Mouse (Mus musculus) embryonic facial prominence, embryonic 14.5 days (tissue): ENCODE results near the gene Cflar. TPM values are rescaled to one million over a fixed set of nuclear protein-coding genes. Genes with fewer than 3 reads are reported as not detected.

Experiments
- ATAC-seq: fragments of 200-750 bp; cut with Nextera tagmentation; 2 replicates; pipeline ENCODE4 v1.8.0; 2017; ENCODE audit warnings: low read depth, moderate number of reproducible peaks, moderate TSS enrichment
- DNase-seq: peaks from one replicate; pipeline ENCODE4 v3.0.0-alpha.2; 2015; ENCODE audit warnings: low spot score
- H3K27ac ChIP-seq: fragments of 300-500 bp; sonication (generic); replicated peaks from 2 replicates; pipeline ENCODE4 v1.5.1; 2014; ENCODE audit warnings: low read depth, mild to moderate bottlenecking, low read length, moderate library complexity
- H3K27me3 ChIP-seq: fragments of 300-500 bp; sonication (generic); replicated peaks from 2 replicates; pipeline ENCODE4 v1.6.1; 2014; ENCODE audit warnings: low read length; ENCODE audit not compliant: control insufficient read depth, insufficient read depth
- H3K36me3 ChIP-seq: fragments of 300-500 bp; sonication (generic); 2 replicates; pipeline ENCODE4 v1.6.1; 2014; ENCODE audit warnings: low read length, mixed read lengths; ENCODE audit not compliant: control insufficient read depth, insufficient read depth
- H3K4me1 ChIP-seq: fragments of 300-500 bp; sonication (generic); 2 replicates; pipeline ENCODE4 v1.6.1; 2014; ENCODE audit warnings: antibody characterized with exemption, low read length; ENCODE audit not compliant: control insufficient read depth, insufficient read depth
- H3K4me2 ChIP-seq: fragments of 300-500 bp; sonication (generic); 2 replicates; pipeline ENCODE4 v1.6.1; 2014; ENCODE audit warnings: low read depth, mild to moderate bottlenecking, low read length, moderate library complexity, mixed read lengths
- H3K4me3 ChIP-seq: fragments of 300-500 bp; sonication (generic); 2 replicates; pipeline ENCODE4 v1.5.1; 2014; ENCODE audit warnings: low read depth, mild to moderate bottlenecking, low read length
- H3K9ac ChIP-seq: fragments of 300-500 bp; sonication (generic); 2 replicates; pipeline ENCODE4 v1.6.1; 2014; ENCODE audit warnings: low read depth, mild to moderate bottlenecking, low read length, moderate library complexity, mixed read lengths
- H3K9me3 ChIP-seq: fragments of 300-500 bp; sonication (generic); 2 replicates; pipeline ENCODE4 v1.6.1; 2016; ENCODE audit warnings: low read length; ENCODE audit not compliant: control insufficient read depth
- WGBS: fragments of 180-500 bp; shearing (Covaris S2); extraction: QIAGEN DNeasy Blood & Tissue Kit; methylation state at CpG from one replicate; pipeline ENCODE4 v1.1.7; 2014; 5-methylcytosine and 5-hydroxymethylcytosine counted together
- polyA plus RNA-seq: library from polyadenylated mRNA; unstranded; fragments of >200 nt; fragmentation: Nextera tagmentation; extraction: Ambion mirVana; gene quantifications from 2 replicates; pipeline ENCODE4 v1.2.1, GENCODE M21; 2014

The Cflar gene
- polyA plus RNA-seq, 1 experiment from 2014 or later: 32.4 TPM

DNA sequence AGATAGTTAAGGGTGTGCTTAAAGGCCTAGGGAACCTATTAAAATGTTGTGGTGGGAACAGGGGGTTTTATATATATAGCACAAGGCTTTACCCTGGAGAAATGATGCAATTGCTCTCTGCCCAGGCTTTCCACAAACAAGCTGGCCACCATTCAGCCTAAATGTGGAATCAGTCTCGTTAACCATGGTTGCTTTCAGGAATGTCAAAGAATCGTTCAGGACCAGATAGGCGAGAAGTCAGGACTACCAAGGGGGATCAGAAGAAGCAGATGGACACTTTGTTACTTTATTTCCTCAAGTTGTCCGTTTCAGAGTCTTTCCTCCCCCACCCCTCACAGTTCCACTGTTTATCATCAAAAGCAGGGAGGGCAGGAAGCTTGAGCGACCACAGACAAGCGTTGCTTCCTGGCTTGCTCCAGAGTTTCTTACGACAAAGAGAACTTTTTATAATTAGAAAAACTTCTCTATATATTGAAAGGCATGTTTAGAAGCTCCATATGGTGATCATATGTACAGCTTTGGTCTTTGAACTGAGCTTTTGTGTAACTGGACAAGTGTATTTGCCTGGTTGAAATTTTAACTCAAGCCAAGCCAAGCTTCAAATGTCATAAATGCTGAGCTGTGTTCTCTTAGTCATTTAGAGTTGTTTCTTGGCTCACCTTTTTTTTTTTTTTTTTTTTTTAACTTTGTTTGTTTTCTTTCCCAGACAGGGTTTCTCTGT is 5.0 kb downstream of the Cflar start:
- H3K4me3 ChIP-seq: no peak overlapping the region
- H3K9ac ChIP-seq: no peak overlapping the region
- no peaks in the 10 kb centered on the region for H3K9me3 ChIP-seq
- H3K4me2 ChIP-seq: peak overlapping the region; percentile 30
- no peaks in the 10 kb centered on the region for H3K27me3 ChIP-seq
- H3K27ac ChIP-seq: peak overlapping the region; percentile 56
- 44% methylated on average over 7 of the region's 7 CpGs for WGBS
- DNase-seq (peak; percentile 40), ATAC-seq (no peak)
- H3K4me1 ChIP-seq: peaks cover 10% of the 10 kb centered on the region
- H3K36me3 ChIP-seq: peaks cover 35% of the 10 kb centered on the region

DNA sequence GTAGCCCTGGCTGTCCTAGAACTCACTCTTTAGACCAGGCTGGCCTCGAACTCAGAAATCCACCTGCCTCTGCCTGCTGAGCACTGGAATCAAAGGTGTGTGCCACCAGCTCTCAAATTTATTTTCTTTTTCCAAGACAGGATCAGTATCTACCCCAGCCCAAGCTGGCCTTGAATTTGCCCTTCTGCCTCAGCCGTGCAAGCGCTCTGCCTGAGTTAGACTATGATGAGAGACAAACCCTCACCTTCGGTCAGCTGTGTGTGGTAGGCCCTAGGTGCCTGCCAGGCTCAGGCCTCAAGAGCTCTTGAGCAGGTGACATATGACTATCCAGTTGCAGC is 5.5 kb downstream of the Cflar start:
- WGBS: 93% methylated on average over 4 of the region's 4 CpGs
- Histone ChIP-seq H3K27me3 (no peaks in the 10 kb centered on the region), H3K27ac (no peak overlapping the region), H3K36me3 (peaks cover 35% of the 10 kb centered on the region), H3K4me2 (no peak overlapping the region), H3K9ac (no peak overlapping the region), H3K4me1 (peaks cover 10% of the 10 kb centered on the region), H3K9me3 (no peaks in the 10 kb centered on the region), H3K4me3 (no peak overlapping the region)
- no peak for ATAC-seq
- DNase-seq: no peak

DNA sequence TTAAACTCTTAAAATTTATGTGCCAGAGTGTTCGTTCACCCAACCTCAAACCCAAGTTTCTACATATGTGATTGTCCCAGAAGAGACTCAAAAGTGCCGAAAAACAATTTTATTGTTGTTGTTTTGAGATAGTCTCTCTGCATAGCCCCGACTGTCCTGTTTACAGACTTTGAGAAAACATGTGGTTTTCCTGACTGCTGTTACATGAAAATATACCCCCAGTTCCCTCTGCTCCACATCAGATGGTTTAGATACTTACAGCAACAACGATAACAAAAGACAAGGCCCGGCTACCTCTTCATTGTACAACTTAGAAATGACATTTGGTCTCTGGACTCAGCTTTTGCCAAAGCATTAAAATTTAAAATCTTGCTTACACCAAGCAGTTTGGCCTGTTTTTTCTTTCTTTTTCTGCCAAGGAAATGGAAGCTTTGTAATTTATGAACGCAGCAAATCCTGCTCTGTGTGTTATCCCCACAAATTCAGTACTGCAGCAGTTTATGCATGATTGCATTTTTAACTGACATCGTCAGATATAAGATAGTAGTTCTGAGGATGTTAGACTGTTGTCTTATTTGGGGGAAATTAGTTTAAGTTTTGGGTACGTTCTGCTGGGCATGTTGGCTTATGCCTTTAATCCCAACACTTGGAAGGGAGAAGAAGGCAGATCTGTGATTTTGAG is 6.4 kb downstream of the Cflar start:
- DNase-seq (no peak), ATAC-seq (no peak)
- Histone ChIP-seq H3K9ac (no peak overlapping the region), H3K27ac (no peak overlapping the region), H3K36me3 (peaks cover 35% of the 10 kb centered on the region), H3K4me2 (no peak overlapping the region), H3K27me3 (no peaks in the 10 kb centered on the region), H3K4me3 (no peak overlapping the region), H3K9me3 (no peaks in the 10 kb centered on the region), H3K4me1 (peaks cover 10% of the 10 kb centered on the region)
- 88% methylated on average over 8 of the region's 8 CpGs for WGBS

DNA sequence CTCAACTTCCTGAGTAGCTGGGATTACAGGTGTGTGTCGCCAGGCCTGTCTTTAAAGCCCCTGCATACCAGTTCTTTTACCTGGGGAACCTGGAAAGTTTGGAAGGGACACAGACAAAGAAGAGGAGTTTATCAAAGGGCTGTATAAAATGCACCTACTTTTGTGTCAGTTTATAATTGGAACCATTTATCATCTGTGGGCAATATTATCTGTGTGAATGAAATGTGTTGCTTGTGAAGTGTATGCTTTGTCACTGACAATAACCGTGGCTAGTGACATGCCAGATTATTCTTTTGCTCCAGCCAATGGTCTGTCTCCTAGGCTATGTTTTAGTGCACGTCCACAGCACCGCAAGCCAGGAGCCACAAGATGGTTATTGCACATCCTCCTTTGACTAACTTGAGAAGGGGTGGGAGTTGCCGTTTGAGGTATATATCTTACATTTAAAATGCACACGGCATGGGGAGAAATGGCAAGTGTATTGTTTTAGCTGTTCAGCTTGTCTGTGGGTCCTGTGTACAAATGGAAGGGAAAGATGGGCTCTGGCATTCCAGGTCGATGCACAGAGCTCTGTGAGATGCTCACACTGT is 8.1 kb downstream of the Cflar start:
- H3K27me3 ChIP-seq: no peaks in the 10 kb centered on the region
- no peak overlapping the region for H3K9ac ChIP-seq
- peaks cover 35% of the 10 kb centered on the region for H3K36me3 ChIP-seq
- no peak for DNase-seq
- H3K9me3 ChIP-seq: no peaks in the 10 kb centered on the region
- H3K4me2 ChIP-seq: no peak overlapping the region
- no peak overlapping the region for H3K27ac ChIP-seq
- H3K4me3 ChIP-seq: no peak overlapping the region
- peaks cover 11% of the 10 kb centered on the region for H3K4me1 ChIP-seq
- ATAC-seq: no peak
- 88% methylated on average over 7 of the region's 7 CpGs for WGBS

DNA sequence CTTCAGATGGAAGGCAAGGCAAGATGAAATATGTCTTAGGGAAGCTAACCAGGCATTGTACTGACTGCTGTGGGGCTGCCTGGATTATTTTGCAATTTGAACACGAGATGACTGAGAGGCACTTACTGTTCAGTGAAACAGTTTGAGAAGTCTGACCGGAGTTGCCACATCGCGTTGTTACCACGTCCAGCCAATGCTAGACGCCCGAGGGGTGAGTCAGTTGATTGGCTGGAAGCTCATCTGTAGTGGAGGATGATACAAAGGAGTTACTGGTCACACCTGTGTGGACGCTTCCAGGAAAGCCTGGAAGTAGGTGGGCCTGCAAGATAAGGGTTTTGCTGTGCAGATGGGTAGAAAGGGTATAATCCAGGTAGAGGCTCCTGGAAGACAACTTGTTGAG is 8.8 kb downstream of the Cflar start:
- Histone ChIP-seq H3K9me3 (no peaks in the 10 kb centered on the region), H3K4me2 (no peak overlapping the region), H3K4me3 (no peak overlapping the region), H3K36me3 (peaks cover 33% of the 10 kb centered on the region), H3K4me1 (peaks cover 8% of the 10 kb centered on the region), H3K27me3 (no peaks in the 10 kb centered on the region), H3K27ac (no peak overlapping the region), H3K9ac (no peak overlapping the region)
- no peak for ATAC-seq
- 86% methylated on average over 8 of the region's 8 CpGs for WGBS
- no peak for DNase-seq

DNA sequence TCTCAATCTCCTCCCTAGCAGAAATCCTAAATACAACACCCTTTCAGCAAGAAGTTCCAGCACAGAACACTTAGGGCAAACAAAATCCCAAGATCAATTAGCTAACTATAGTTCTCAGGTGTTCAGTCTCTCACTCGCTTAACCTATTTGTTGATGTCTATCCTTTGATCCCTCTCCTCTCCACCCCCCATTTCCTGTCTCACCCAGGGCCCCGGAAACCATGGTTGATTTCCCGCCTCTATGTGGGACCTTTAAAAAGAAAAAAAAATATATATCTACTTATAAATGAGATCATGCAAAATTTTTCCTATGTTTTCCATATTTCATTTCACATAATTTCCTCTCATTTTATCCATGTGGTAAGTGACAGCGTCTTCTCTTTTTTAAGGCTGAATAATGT is 9.7 kb downstream of the Cflar start:
- 0 out of 2 replicates have a peak, but pooled peaks cover 4% of the 10 kb centered on the region for H3K4me1 ChIP-seq
- ATAC-seq: no peak
- H3K4me2 ChIP-seq: no peak overlapping the region
- WGBS: 75% methylated on average over 4 of the region's 4 CpGs
- no peak for DNase-seq
- peaks cover 24% of the 10 kb centered on the region for H3K36me3 ChIP-seq
- H3K9me3 ChIP-seq: no peaks in the 10 kb centered on the region
- no peak overlapping the region for H3K4me3 ChIP-seq
- H3K9ac ChIP-seq: no peak overlapping the region
- H3K27ac ChIP-seq: no peak overlapping the region
- no peaks in the 10 kb centered on the region for H3K27me3 ChIP-seq

DNA sequence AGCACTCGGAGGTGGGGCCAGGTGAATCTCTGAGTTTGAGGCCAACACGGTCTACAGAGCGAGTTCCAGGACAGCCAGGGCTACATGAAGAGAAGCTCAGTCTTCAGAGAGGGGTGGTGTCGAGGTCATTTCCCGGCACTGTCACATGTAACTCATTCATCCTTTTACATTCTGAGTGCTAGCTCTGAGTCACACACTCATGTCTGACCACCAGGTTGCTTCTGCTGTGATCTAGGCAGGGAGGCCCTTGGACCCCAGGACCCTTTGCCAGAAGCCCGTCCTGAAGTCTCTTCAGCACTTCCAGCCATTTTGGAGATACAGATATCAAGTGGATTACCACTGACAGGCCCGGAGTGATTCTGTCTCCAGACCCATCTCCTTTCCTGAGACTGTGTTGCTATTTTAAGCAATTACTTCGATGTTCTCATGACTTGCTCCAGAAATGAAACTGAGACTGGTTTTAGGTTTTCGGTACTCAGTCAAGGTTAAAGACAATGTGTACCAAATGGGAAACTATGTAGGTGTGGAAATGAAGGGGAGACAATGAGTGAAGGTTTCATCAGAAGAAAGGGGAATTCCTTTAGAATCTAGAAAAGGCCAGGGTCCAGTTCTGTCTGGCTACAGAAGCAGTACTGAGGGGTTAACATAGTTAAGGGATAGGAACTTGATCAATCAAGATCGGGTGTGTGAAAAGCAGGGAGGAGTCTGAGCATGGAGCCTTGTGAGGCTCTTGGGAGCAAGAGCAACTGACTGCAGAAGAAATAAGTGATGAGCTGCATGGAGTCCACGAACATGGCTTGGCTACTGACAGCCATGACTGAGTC is 11.0 kb downstream of the Cflar start:
- no peak overlapping the region for H3K27ac ChIP-seq
- H3K4me3 ChIP-seq: no peak overlapping the region
- 87% methylated on average over 11 of the region's 11 CpGs for WGBS
- DNase-seq (no peak), ATAC-seq (no peak)
- 0 out of 2 replicates have a peak, but pooled peaks cover 4% of the 10 kb centered on the region for H3K4me1 ChIP-seq
- no peaks in the 10 kb centered on the region for H3K27me3 ChIP-seq
- peaks cover 23% of the 10 kb centered on the region for H3K36me3 ChIP-seq
- H3K9ac ChIP-seq: no peak overlapping the region
- no peak overlapping the region for H3K4me2 ChIP-seq
- no peaks in the 10 kb centered on the region for H3K9me3 ChIP-seq

DNA sequence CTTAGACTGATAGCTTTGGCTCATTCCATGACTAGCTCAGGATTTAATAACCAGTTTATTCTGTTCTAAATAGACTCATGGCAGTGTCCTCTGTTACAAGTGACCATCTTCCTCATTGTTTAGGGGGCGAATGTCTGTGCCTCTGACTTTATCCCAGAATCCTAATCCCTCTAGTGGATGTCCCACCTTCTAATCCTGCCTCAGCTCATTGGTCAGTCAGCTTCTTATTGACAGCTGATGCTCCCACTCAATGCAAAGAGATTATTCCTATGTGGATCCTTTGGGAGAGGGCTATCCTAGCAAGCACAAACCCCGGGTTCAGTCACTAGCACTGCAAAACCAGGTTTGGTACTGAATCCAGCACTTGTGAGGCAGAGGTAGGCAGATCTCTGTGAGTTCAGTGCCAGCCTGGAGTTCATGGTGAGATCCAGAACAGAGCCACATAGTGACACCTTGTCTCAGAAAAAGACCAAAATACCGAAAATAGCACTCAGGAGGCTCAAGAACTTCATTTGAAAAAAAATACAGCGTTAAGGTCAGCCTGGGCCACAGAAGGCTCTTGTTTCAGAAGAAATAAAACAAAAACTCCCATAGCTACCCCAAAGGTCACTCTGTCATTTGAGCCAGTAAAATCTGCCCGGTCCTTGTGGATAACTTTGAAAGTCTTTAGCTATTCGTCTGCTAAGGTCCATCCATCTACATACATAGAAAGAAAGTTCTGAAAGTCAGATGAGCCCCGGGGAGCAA is 11.9 kb downstream of the Cflar start:
- Histone ChIP-seq H3K4me1 (0 out of 2 replicates have a peak, but pooled peaks cover 4% of the 10 kb centered on the region), H3K4me3 (no peak overlapping the region), H3K9me3 (no peaks in the 10 kb centered on the region), H3K27ac (no peak overlapping the region), H3K9ac (no peak overlapping the region), H3K4me2 (no peak overlapping the region), H3K36me3 (peaks cover 25% of the 10 kb centered on the region), H3K27me3 (no peaks in the 10 kb centered on the region)
- DNase-seq: no peak
- WGBS: 56% methylated on average over 7 of the region's 7 CpGs
- ATAC-seq: no peak
